Mouse (Mus musculus) megakaryocyte, adult 5-6 weeks (primary cell): ENCODE measurements around the gene Ankmy1. TPM values are rescaled to one million over a fixed set of nuclear protein-coding genes. Genes with fewer than 3 reads are reported as not detected.

ENCODE experiments used
- ATAC-seq: 2 replicates; pipeline ENCODE4 v1.8.0; 2016; ENCODE audit warnings: mild to moderate bottlenecking, inconsistent platforms; ENCODE audit not compliant: poor library complexity, severe bottlenecking
- total RNA-seq, 2 experiments: library from RNA; stranded (forward) in 1 of 2; stranded (reverse) in 1 of 2; fragments of 153-499, 151-499 nt in 1 of 2; fragments of 221-1000, 200-1000 nt in 1 of 2; gene quantifications; 2 replicates each; pipeline versions ENCODE4 v1.2.3 to v1.2.4; 2015 to 2017

The Ankmy1 gene
- total RNA-seq, 2 experiments from 2014 or later: 0.20 TPM; not detected in 1

- peak; percentile 63 for ATAC-seq
Measured at GRCm38 (mm10) chr1:92831188-92832001, 71.3 kb downstream of the Ankmy1 start, which contains the start of gene Gpc1. Gpc1 (plus strand) TSS chr1:92831645.

DNA sequence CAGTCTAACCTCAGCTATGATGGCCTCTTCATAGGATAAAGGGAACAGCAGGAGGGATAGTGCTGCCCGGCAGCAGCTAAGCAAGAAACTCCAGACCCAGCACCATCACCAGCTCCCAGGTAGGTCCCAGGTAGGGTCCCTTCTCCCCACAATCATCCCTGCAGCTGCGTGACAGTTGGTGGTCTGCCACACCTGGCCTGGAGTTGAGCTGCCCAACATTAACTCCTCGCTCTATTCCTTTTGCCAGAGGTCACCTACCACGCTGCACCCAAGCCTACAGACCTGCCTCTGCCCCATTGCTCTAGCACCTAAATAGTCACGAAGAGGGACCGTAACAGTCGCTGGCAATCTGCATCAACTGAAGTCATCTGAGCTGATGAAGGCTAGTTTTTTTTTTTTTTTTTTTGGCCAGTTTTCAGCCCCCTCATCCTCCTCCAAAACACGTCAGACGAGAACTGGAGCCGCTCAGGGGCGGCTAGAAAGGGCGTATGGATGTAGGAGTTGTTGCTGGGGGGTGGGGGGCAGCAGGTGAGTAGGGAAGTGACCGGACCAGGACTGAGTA is 72.0 kb downstream of the Ankmy1 start:
- ATAC-seq: no peak

DNA sequence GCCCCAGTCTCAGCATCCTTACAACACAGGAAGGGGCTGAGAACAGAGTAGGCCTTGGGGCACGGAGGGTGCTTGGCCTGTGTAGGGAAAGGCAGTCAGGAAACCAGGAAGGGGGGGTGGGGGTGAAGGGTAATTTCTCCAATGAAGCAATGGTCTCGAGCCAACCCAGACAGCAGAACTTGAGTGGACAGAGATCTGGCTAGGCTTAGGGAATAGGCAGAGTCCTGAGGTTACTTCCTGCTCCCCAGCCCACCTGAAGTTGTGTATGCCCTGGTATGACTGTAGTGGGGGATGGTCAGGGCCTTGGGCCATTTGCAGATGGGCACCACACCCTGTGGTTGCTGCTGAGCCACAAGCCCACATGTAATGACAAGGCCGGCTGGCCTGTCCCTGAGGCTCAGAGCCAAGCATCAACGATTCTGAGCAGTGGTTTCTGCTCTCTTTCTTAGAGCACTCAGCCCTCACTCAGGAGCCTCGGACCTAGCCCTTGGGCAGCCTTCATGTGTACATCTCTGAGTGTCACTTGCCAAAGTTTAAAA is 86.9 kb downstream of the Ankmy1 start:
- ATAC-seq: peak; percentile 33; the same call in 1 of the 2 replicates

GRCm38 (mm10) chr1:92815100-92815499 is 87.6 kb downstream of the Ankmy1 start:
- ATAC-seq: no peak

DNA sequence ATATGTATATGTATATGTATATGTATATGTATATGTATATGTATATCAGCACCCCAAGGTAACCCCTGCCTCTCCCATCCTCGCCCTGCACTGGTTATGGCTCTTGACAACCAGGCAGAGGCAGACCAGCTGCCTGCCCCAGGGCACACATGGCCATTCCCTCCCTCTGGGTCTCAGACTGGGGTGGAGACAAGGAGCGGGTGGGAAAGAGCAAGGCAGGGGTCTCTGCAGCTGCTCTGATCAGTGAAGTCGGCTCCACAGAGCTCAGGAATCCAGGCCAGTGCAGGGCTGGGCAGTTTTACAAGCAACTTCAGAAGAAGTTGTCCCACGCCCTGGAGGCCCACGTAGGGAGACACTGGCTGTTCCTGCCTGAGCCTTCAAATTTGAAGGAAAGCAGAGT is 88.4 kb downstream of the Ankmy1 start:
- ATAC-seq: no peak

Other genes with a start within 250 kb of the Ankmy1 start
- gene Gpc1, start 71.3 kb downstream of the Ankmy1 start, total RNA-seq (2015): 13.7 and 17.2 TPM in 2 replicates
- gene Gpc1, start 71.3 kb downstream of the Ankmy1 start, total RNA-seq (2017): 19.9 and 20.4 TPM in 2 replicates
- gene Dusp28, start 4.1 kb upstream of the Ankmy1 start, total RNA-seq (2015): 8.2 and 8.9 TPM in 2 replicates
- 2.0 and 2.4 TPM in 2 replicates for gene Dusp28, start 4.1 kb upstream of the Ankmy1 start, total RNA-seq (2017)
- gene Rnpepl1, start 7.9 kb upstream of the Ankmy1 start, total RNA-seq (2015): 29.3 and 30.1 TPM in 2 replicates
- gene Rnpepl1, start 7.9 kb upstream of the Ankmy1 start, total RNA-seq (2017): 20.4 and 23.6 TPM in 2 replicates
- gene Capn10, start 31.5 kb upstream of the Ankmy1 start, total RNA-seq (2015): 2.7 and 5.2 TPM in 2 replicates
- gene Capn10, start 31.5 kb upstream of the Ankmy1 start, total RNA-seq (2017): 6.4 and 8.7 TPM in 2 replicates
- gene Gpr35, start 48.0 kb upstream of the Ankmy1 start, total RNA-seq (2015): 69.5 and 72.6 TPM in 2 replicates
- gene Gpr35, start 48.0 kb upstream of the Ankmy1 start, total RNA-seq (2017): 46.4 and 47.2 TPM in 2 replicates
- gene Aqp12, start 103.4 kb upstream of the Ankmy1 start, total RNA-seq (2015): not detected in 2 replicates
- not detected in 2 replicates for gene Aqp12, start 103.4 kb upstream of the Ankmy1 start, total RNA-seq (2017)
- not detected in 2 replicates for gene Kif1a, start 199.0 kb upstream of the Ankmy1 start, total RNA-seq (2015)
- not detected in 2 replicates for gene Kif1a, start 199.0 kb upstream of the Ankmy1 start, total RNA-seq (2017)
- gene Agxt, start 232.3 kb upstream of the Ankmy1 start, total RNA-seq (2015): not detected in 2 replicates
- not detected in 2 replicates for gene Agxt, start 232.3 kb upstream of the Ankmy1 start, total RNA-seq (2017)